Mouse (Mus musculus) CD4-positive, CD25-positive, alpha-beta regulatory T cell, adult 4 months (primary cell): ENCODE data around the gene Mterf2. TPM values are rescaled to one million over a fixed set of nuclear protein-coding genes. Genes with fewer than 3 reads are reported as not detected.

Experiments
- polyA plus RNA-seq, 2 experiments: library from polyadenylated mRNA; unstranded; fragments of 100-300 nt; shearing (Covaris generic); gene quantifications; one replicate each; pipeline ENCODE4 v1.2.1; 2017

Gene Mterf2
- polyA plus RNA-seq, 2 experiments from 2014 or later: 25.2 to 26.1 TPM

Other genes starting within 250 kb of the Mterf2 start
- gene Ric8b, start 210.4 kb downstream of the Mterf2 start, polyA plus RNA-seq: 1 to 10 TPM; 6.3 to 7.2 TPM
- gene Fhl4, start 25.5 kb downstream of the Mterf2 start, polyA plus RNA-seq: 1 to 10 TPM in 1 of 2 experiments, under 1 TPM in 1; 0.31 to 1.1 TPM
- gene Tmem263, start 25.4 kb downstream of the Mterf2 start, polyA plus RNA-seq: 10 to 100 TPM; 27.5 to 31.7 TPM
- 1 to 10 TPM; 3.4 to 6.7 TPM for gene Cry1, start 57.0 kb upstream of the Mterf2 start, polyA plus RNA-seq